In genomic region chr15:99796066-99796465, GRCm38 (mm10) we compare ENCODE assay signal across 10 mouse cellular contexts. TPM values are rescaled to one million over a fixed set of nuclear protein-coding genes. Genes with fewer than 3 reads are reported as not detected.
DNase-seq lines count a peak whose midpoint lies in the region; ATAC-seq and TF ChIP-seq lines count a peak whose summit lies in the region.
"Had no signal": no experiment of that assay in that cellular context is flagged by ENCODE, and none has a peak within 500 bp of the region (broad histone marks: within the 10 kb centered on the region; RNA-seq: fewer than 3 reads in every experiment).

No protein-coding gene starts in this region.

- H3K9me3 ChIP-seq in forebrain, embryonic 12.5 days = 0 out of 2 replicates have a peak, but pooled peaks cover 3% of the 10 kb centered on the region
- H3K9me3 ChIP-seq in forebrain, embryonic 11.5 days (ENCODE audit: control insufficient read depth, low read length) = no peaks in the 10 kb centered on the region
- H3K9me3 ChIP-seq: stomach, embryonic 15.5 days had no signal

- peaks cover 8% of the 10 kb centered on the region; the same call in 1 of the 2 replicates for H3K4me1 ChIP-seq in forebrain, embryonic 12.5 days
- no peaks in the 10 kb centered on the region for H3K4me1 ChIP-seq in forebrain, embryonic 11.5 days (replicated peaks; ENCODE audit: control insufficient read depth, insufficient read depth, low read length)
- H3K4me1 ChIP-seq: stomach, embryonic 15.5 days had no signal

- no peak for ATAC-seq in forebrain, embryonic 12.5 days (ENCODE audit: low FRiP score)
- no peak for ATAC-seq in forebrain, embryonic 11.5 days (replicated peaks; ENCODE audit: low FRiP score)

- H3K4me3 ChIP-seq in forebrain, embryonic 12.5 days (replicated peaks) = no peak overlapping the region
- H3K4me3 ChIP-seq in forebrain, embryonic 11.5 days (ENCODE audit: low read depth, low read length) = no peak overlapping the region
- H3K4me3 ChIP-seq in layer of hippocampus, adult 2 months = no peak overlapping the region
- H3K4me3 ChIP-seq: stomach, embryonic 15.5 days had no signal

- TF ChIP-seq CTCF in layer of hippocampus, adult 2 months (conservative IDR thresholded peaks at IDR 0.05) = peak; percentile 66

- 83% methylated on average over 3 of the region's 3 CpGs for WGBS in forebrain, embryonic 12.5 days
- 93% methylated on average over 3 of the region's 3 CpGs for WGBS in forebrain, embryonic 11.5 days

- no peak overlapping the region for H3K9ac ChIP-seq in forebrain, embryonic 12.5 days
- H3K9ac ChIP-seq in forebrain, embryonic 11.5 days (ENCODE audit: low read length) = no peak overlapping the region
- H3K9ac ChIP-seq: stomach, embryonic 15.5 days had no signal

- H3K27ac ChIP-seq in forebrain, embryonic 12.5 days = 0 out of 2 replicates have a peak overlapping the region, but pooled peaks have one; percentile 16
- no peak overlapping the region for H3K27ac ChIP-seq in forebrain, embryonic 11.5 days (ENCODE audit: low read depth, low read length)
- H3K27ac ChIP-seq in layer of hippocampus, adult 2 months = no peak overlapping the region
- H3K27ac ChIP-seq: stomach, embryonic 15.5 days had no signal

- no peaks in the 10 kb centered on the region for H3K27me3 ChIP-seq in forebrain, embryonic 12.5 days
- H3K27me3 ChIP-seq in forebrain, embryonic 11.5 days (ENCODE audit: control insufficient read depth, insufficient read depth, low read length) = no peaks in the 10 kb centered on the region
- H3K27me3 ChIP-seq: stomach, embryonic 15.5 days had no signal

- DNase-seq in forebrain, embryonic 11.5 days (ENCODE audit: low spot score) = no peak
- no peak for DNase-seq in layer of hippocampus, adult 2 months (ENCODE audit: low spot score in 2 of 2)
- DNase-seq in layer of hippocampus, postnatal 25 days (ENCODE audit: extremely low spot score in 1 of 2, low spot score in 1 of 2) = no peak
- DNase-seq in 3T3-L1 (ENCODE audit: low read depth, low spot score) (peak; percentile 68), ZHBTc4 (ENCODE audit: low read depth, low spot score) (peak; percentile 75)
- no peak for DNase-seq in urinary bladder, postnatal 36 days (ENCODE audit: low spot score in 2 of 2)
- DNase-seq in right cerebral cortex, postnatal 14 days = no peak
- DNase-seq: layer of hippocampus, adult 9-11 months had no signal

- peaks cover 32% of the 10 kb centered on the region for H3K36me3 ChIP-seq in forebrain, embryonic 12.5 days (replicated peaks)
- no peaks in the 10 kb centered on the region for H3K36me3 ChIP-seq in forebrain, embryonic 11.5 days (ENCODE audit: control insufficient read depth, insufficient read depth, low read length)

- no peak overlapping the region for H3K4me2 ChIP-seq in forebrain, embryonic 12.5 days
- no peak overlapping the region for H3K4me2 ChIP-seq in forebrain, embryonic 11.5 days (ENCODE audit: low read depth, low read length, severe bottlenecking)
- H3K4me2 ChIP-seq: stomach, embryonic 15.5 days had no signal

RNA-seq across cellular contexts. Expression of gene Cers5, which starts 23.4 kb away (rescaled TPM):
- polyA plus RNA-seq in forebrain, embryonic 12.5 days (2016; fragmentation: Nextera tagmentation; extraction: Ambion mirVana) = 64.7 and 67.1 TPM in 2 replicates
- polyA plus RNA-seq in forebrain, embryonic 11.5 days (2014; fragmentation: Nextera tagmentation; extraction: Ambion mirVana) = 59.2 and 59.7 TPM in 2 replicates
- 10 to 100 TPM; 28.4 to 29.9 TPM for total RNA-seq in layer of hippocampus, adult 2 months (2021)
- 10 to 100 TPM; 29.0 to 34.0 TPM for total RNA-seq in layer of hippocampus, postnatal 25 days (2021)

Comparison
In these comparisons a context has a peak if more than half of its experiments do, and no peak if none do; other contexts are left out.
1. DNase-seq: peak in 3T3-L1 (single experiment) and ZHBTc4 (single experiment); none in forebrain, embryonic 11.5 days (single experiment), layer of hippocampus, adult 2 months (0 of 2), layer of hippocampus, postnatal 25 days (0 of 2), urinary bladder, postnatal 36 days (0 of 2) and right cerebral cortex, postnatal 14 days (single experiment).